Mouse (Mus musculus) forebrain, embryonic 12.5 days (tissue): ENCODE results near the gene Nme2. TPM values are rescaled to one million over a fixed set of nuclear protein-coding genes. Genes with fewer than 3 reads are reported as not detected.

ENCODE experiments used
- ATAC-seq: fragments of 200-750 bp; cut with Nextera tagmentation; 2 replicates; pipeline ENCODE4 v1.8.0; 2017; ENCODE audit warnings: moderate TSS enrichment; ENCODE audit not compliant: low FRiP score
- H3K27ac ChIP-seq: fragments of 300-500 bp; sonication (generic); 2 replicates; pipeline ENCODE4 v1.5.1; 2016; ENCODE audit warnings: mild to moderate bottlenecking
- H3K27me3 ChIP-seq: fragments of 300-500 bp; sonication (generic); 2 replicates; pipeline ENCODE4 v1.6.1; 2016; ENCODE audit warnings: mild to moderate bottlenecking
- H3K36me3 ChIP-seq: fragments of 300-500 bp; sonication (generic); replicated peaks from 2 replicates; pipeline ENCODE4 v1.6.1; 2016; ENCODE audit warnings: mild to moderate bottlenecking
- H3K4me1 ChIP-seq: fragments of 300-500 bp; sonication (generic); 2 replicates; pipeline ENCODE4 v1.6.1; 2016
- H3K4me2 ChIP-seq: fragments of 300-500 bp; sonication (generic); 2 replicates; pipeline ENCODE4 v1.6.1; 2016; ENCODE audit warnings: mild to moderate bottlenecking, moderate library complexity
- H3K4me3 ChIP-seq: fragments of 300-500 bp; sonication (generic); replicated peaks from 2 replicates; pipeline ENCODE4 v1.5.1; 2016; ENCODE audit warnings: mild to moderate bottlenecking
- H3K9ac ChIP-seq: fragments of 300-500 bp; sonication (generic); 2 replicates; pipeline ENCODE4 v1.6.1; 2016; ENCODE audit warnings: mild to moderate bottlenecking
- H3K9me3 ChIP-seq: fragments of 300-500 bp; sonication (generic); 2 replicates; pipeline ENCODE4 v1.6.1; 2016
- WGBS: fragments of 180-500 bp; shearing (Covaris S2); methylation state at CpG from one replicate; pipeline ENCODE4 v1.1.7; 2016; 5-methylcytosine and 5-hydroxymethylcytosine counted together
- polyA plus RNA-seq: library from polyadenylated mRNA; unstranded; fragments of >200 nt; fragmentation: Nextera tagmentation; extraction: Ambion mirVana; gene quantifications from 2 replicates; pipeline ENCODE4 v1.2.1, GENCODE M21; 2016

The Nme2 gene
- polyA plus RNA-seq, 1 experiment from 2014 or later, result 127 TPM

- H3K36me3 ChIP-seq, result peaks cover 75% of the 10 kb centered on the region
- ATAC-seq, result no peak
- 91% methylated on average over 9 of the region's 9 CpGs for WGBS
- no peaks in the 10 kb centered on the region for H3K27me3 ChIP-seq
- no peaks in the 10 kb centered on the region for H3K9me3 ChIP-seq
- H3K4me3 ChIP-seq, result no peak overlapping the region
- no peak overlapping the region for H3K9ac ChIP-seq
- no peaks in the 10 kb centered on the region for H3K4me1 ChIP-seq
- no peak overlapping the region for H3K4me2 ChIP-seq
- H3K27ac ChIP-seq, result no peak overlapping the region
These were observed 47.2 kb downstream of the Nme2 start for GRCm38 (mm10) chr11:93908829-93909228.

GRCm38 (mm10) chr11:93907839-93908238, 48.2 kb downstream of the Nme2 start:
- Histone ChIP-seq H3K9me3 (no peaks in the 10 kb centered on the region), H3K4me2 (no peak overlapping the region), H3K36me3 (peaks cover 69% of the 10 kb centered on the region), H3K27ac (no peak overlapping the region), H3K27me3 (no peaks in the 10 kb centered on the region), H3K4me1 (no peaks in the 10 kb centered on the region), H3K9ac (no peak overlapping the region), H3K4me3 (no peak overlapping the region)
- WGBS, result 90% methylated on average over 3 of the region's 3 CpGs
- ATAC-seq, result no peak

- ATAC-seq, result no peak
- Histone ChIP-seq H3K4me3 (no peak overlapping the region), H3K27ac (no peak overlapping the region), H3K27me3 (no peaks in the 10 kb centered on the region), H3K36me3 (peaks cover 64% of the 10 kb centered on the region), H3K9ac (no peak overlapping the region), H3K4me1 (no peaks in the 10 kb centered on the region), H3K9me3 (no peaks in the 10 kb centered on the region), H3K4me2 (no peak overlapping the region)
- WGBS, result 92% methylated on average over 4 of the region's 4 CpGs
These were observed 49.2 kb downstream of the Nme2 start for GRCm38 (mm10) chr11:93906834-93907233.

Other genes starting within 250 kb of the Nme2 start
- gene Utp18, start 70.5 kb downstream of the Nme2 start, polyA plus RNA-seq, result 45.0 and 46.9 TPM in 2 replicates
- gene Mbtd1, start 70.4 kb downstream of the Nme2 start, polyA plus RNA-seq, result 56.6 and 58.4 TPM in 2 replicates
- gene Gm20390, start 12.0 kb upstream of the Nme2 start, polyA plus RNA-seq, result 376 and 397 TPM in 2 replicates
- gene Nme1, start 12.3 kb upstream of the Nme2 start, polyA plus RNA-seq, result 208 and 230 TPM in 2 replicates
- gene Spag9, start 39.8 kb upstream of the Nme2 start, polyA plus RNA-seq, result 124 and 127 TPM in 2 replicates